Comparison of ENCODE assay signal across 24 mouse cellular contexts in the genomic region with DNA sequence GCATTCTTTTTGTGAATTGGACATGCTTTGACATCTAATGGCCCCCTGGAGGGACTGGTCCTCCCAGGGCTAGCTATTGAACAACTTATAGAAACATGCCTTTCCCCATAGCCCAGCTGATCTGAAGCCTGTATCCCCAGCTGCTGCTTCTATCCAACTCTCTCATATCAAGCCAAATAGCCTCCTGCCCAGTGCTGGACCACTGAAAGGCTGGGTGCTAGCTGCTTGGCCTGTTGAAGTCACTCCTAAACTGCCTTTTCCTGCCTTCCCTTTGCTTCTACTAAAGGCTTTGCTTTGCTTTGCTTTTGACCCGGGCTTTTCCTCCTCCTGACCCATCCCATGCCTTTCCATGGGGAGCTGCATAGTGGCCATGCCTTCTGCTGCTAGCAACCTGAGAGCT. TPM values are rescaled to one million over a fixed set of nuclear protein-coding genes. Genes with fewer than 3 reads are reported as not detected.
"Had no signal": no experiment of that assay in that cellular context is flagged by ENCODE, and none has a peak within 500 bp of the region (broad histone marks: within the 10 kb centered on the region; RNA-seq: fewer than 3 reads in every experiment).

No protein-coding gene starts in this region.

- H3K4me3 ChIP-seq: intestine, embryonic 15.5 days; kidney, embryonic 15.5 days; left cerebral cortex, adult 2 months; midbrain, embryonic 12.5 days; myocyte; neural tube, embryonic 13.5 days; stomach, embryonic 15.5 days had no signal

- ATAC-seq: intestine, embryonic 15.5 days; midbrain, embryonic 16.5 days had no signal

- H3K9me3 ChIP-seq: intestine, embryonic 15.5 days; kidney, embryonic 15.5 days; midbrain, embryonic 12.5 days; stomach, embryonic 15.5 days had no signal

- H3K27ac ChIP-seq: intestine, embryonic 15.5 days; kidney, embryonic 15.5 days; left cerebral cortex, adult 2 months; midbrain, embryonic 12.5 days; neural tube, embryonic 13.5 days; stomach, embryonic 15.5 days had no signal

- H3K9ac ChIP-seq: intestine, embryonic 15.5 days; kidney, embryonic 15.5 days; midbrain, embryonic 12.5 days; neural tube, embryonic 13.5 days; stomach, embryonic 15.5 days had no signal

- DNase-seq: kidney, adult 11 months; kidney, adult 8-10 months; kidney, postnatal 10 days; kidney, postnatal 36 days; layer of hippocampus, postnatal 36 days; lung, adult 18-20 months; lung, postnatal 14 days; lung, postnatal 4 days; retina, postnatal 1 day; right cerebral cortex, postnatal 25 days; spleen, adult 18-20 months; thymus, postnatal 14 days; thymus, postnatal 4 days had no signal

- H3K4me1 ChIP-seq: intestine, embryonic 15.5 days; kidney, embryonic 15.5 days; midbrain, embryonic 12.5 days; neural tube, embryonic 13.5 days; stomach, embryonic 15.5 days had no signal

- H3K36me3 ChIP-seq: intestine, embryonic 15.5 days; kidney, embryonic 15.5 days; midbrain, embryonic 12.5 days; neural tube, embryonic 13.5 days; stomach, embryonic 15.5 days had no signal

- H3K27me3 ChIP-seq: intestine, embryonic 15.5 days; kidney, embryonic 15.5 days; midbrain, embryonic 12.5 days; neural tube, embryonic 13.5 days; stomach, embryonic 15.5 days had no signal

- H3K4me2 ChIP-seq: intestine, embryonic 15.5 days; kidney, embryonic 15.5 days; midbrain, embryonic 12.5 days; neural tube, embryonic 13.5 days; stomach, embryonic 15.5 days had no signal

RNA-seq across cellular contexts. Expression of a gene that starts 47.7 kb away (rescaled TPM):
- polyA plus RNA-seq: intestine, embryonic 15.5 days; limb, embryonic 11.5 days; limb, embryonic 14.5 days; lung, embryonic 16.5 days; myocyte; neural tube, embryonic 13.5 days; stomach, embryonic 15.5 days had no signal
